Mouse (Mus musculus) ES-E14 (cell line): ENCODE results near the gene Map1lc3b.

Experiments used
- HCFC1 ChIP-seq: IDR thresholded peaks from 2 replicates; pipeline ENCODE4 v1.6.1; 2012; ENCODE audit warnings: low read length, inconsistent platforms, borderline replicate concordance; ENCODE audit not compliant: insufficient read depth
- MAFK ChIP-seq: IDR thresholded peaks from 2 replicates; pipeline ENCODE4 v1.6.1; 2014; ENCODE audit warnings: mild to moderate bottlenecking, low read depth, low read length, inconsistent platforms; ENCODE audit not compliant: insufficient read depth

DNA sequence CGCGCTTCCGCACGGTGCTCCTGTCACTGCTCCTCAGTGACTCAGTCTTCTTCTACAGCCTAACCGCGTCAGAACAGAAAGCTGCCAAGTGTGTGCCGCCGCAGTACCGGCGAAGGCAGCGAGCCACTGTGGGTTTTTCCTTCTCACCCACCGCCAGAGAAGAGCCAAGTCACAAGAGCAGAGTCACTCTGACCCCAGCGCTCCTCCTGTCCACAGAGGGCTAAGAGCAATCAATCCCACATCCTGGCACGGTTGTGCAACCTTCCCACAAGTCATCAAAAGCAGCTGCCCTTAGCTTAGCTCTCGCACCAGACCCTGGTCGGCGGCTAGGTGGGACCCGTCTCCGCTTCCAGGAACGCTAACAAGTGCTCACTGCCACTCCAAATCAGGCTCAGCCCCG lies 19.8 kb upstream of the Map1lc3b start:
- TF ChIP-seq HCFC1 (no peak), MAFK (no peak)
